Mouse (Mus musculus): Measurements from ENCODE around the gene Cdc27. TPM values are rescaled to one million over a fixed set of nuclear protein-coding genes. Genes with fewer than 3 reads are reported as not detected.
A peak's percentile ranks its signal among the peaks of the same experiment; 100 is the strongest.

Gene Cdc27
- polyA plus RNA-seq (2021), result 43.9 TPM

DNA sequence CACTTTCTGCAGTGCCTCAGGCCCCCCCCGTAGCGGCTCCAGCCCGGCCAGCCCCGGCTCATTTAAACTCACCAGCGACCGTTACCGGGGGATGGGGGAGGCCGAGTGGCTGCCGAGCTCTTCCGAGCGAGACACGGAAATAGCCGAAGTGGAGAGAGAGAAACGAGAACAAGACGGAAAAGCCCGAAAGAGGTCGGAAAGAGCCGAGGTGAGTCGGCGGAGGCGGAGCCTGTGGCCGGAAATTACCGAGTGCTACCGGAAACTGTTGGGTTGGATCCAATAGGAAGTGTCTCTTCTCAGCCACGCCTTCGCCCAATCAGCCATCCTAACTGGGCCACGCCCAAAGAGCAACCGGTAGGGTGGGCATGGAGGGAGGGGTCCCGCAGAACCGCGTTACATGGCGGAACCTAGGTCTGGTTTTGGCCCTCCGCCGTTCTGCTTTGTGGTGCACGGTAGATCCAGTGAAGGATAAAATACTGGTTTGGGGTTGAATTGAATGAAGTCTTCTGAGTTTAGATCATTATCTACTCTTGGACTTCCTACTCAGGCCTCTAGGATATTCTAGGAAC is at the start of gene Cdc27, which contains the start of gene Myl4:
Gene Cdc27, minus strand, starts transcription at position 215 of the 569 bp plus-strand sequence.
Gene Myl4, plus strand, starts transcription at position 258 of the 569 bp plus-strand sequence.
- TF ChIP-seq CTCF (IDR thresholded peaks at IDR 0.05), result no peak
- DNase-seq (ENCODE audit: low read depth, low spot score) (peak; percentile 97), ATAC-seq (peak; percentile 78)
- H3K27me3 ChIP-seq, result no peaks in the 10 kb centered on the region
- ChIA-PET CTCF (interaction anchor here (0.7 to 1.3 kb wide), 2 partner anchors 10 to 40 kb away, joined by 3 to 4 read pairs; no protein-coding TSS in a partner anchor), POLR2A (no interaction called here)
- in situ Hi-C loops (cut with MboI; ENCODE audit: low pct_unique_long_range_greater_than_20kb), result no loop called here

- no peak for TF ChIP-seq CTCF (IDR thresholded peaks at IDR 0.05)
- H3K27me3 ChIP-seq, result no peaks in the 10 kb centered on the region
- CTCF ChIA-PET, result interaction anchor here (1.9 kb wide), 1 partner anchor 9 kb away, joined by 9 read pairs; no protein-coding TSS in a partner anchor
- POLR2A ChIA-PET, result no interaction called here
- ATAC-seq (no peak), DNase-seq (ENCODE audit: low read depth, low spot score) (no peak)
- in situ Hi-C loops (cut with MboI; ENCODE audit: low pct_unique_long_range_greater_than_20kb), result loop anchor here (25.0 kb wide), 1 partner anchor 388 kb away; no protein-coding TSS in a partner anchor
These were observed 49.0 kb upstream of the Cdc27 start for GRCm38 (mm10) chr11:104599265-104599945.

DNA sequence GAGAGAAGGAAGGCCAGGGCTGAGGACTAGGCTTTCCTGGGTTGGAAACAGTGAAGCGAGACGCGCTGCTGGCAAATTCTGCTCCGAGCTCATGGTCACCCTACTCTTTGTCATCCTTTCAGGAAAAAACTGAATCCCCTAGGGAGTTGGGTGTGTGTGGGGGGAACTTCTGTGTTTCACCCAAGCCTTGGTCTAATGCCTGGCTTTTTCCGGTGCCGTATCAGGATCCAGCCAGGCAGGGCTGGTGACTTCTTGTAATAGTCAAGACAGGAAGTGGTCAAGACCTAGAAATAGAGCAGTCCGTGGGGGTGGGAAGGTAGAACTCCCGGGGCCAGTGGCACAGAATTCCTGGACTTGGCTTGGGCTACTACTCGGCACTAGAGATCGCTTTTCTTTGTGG is 45.9 kb upstream of the Cdc27 start:
- no peak for TF ChIP-seq CTCF (IDR thresholded peaks at IDR 0.05)
- ChIA-PET POLR2A (no interaction called here), CTCF (no interaction called here)
- in situ Hi-C loops (cut with MboI; ENCODE audit: low pct_unique_long_range_greater_than_20kb), result loop anchor here (25.0 kb wide), 1 partner anchor 391 kb away; no protein-coding TSS in a partner anchor
- peak; percentile 73 for ATAC-seq
- no peaks in the 10 kb centered on the region for H3K27me3 ChIP-seq
- DNase-seq (ENCODE audit: low read depth, low spot score), result peak; percentile 71

DNA sequence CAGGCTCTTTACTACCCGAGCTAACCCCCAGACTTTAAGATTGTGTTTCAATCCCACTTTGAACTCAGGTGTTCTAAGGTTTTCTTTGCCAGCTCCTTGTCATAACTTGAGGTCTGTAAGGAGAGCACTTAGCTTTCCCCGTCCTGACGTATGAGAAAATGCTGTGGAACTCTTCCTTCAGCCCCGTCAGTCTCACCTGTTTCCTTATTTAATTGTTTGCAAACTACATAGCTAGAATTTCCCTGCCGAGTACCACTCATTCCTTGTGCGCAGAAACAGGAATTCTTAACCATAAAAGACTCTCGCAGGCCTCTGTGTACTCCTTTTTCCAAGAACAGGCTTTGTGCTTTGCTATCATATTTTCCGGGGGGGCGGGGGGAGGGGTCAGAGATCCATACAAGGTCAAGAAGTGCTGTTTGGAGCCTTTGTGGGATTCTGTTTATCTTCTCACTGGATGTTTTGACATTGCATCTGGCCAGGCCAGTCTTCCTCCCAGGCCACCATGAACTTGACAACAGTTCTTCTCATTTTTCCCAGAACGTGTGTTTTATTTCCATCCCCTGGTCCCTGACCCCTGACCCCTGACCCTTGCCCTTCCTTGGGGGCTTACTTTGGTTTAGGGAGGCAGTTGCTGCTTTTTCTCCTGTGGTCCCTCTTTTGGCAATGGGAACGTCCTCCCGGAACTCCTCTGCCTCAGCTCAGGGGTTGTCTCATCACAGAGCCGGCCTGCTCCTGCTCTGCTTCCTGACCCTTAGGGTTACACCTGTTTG is 41.8 kb upstream of the Cdc27 start:
- ATAC-seq, result no peak
- in situ Hi-C loops (cut with MboI; ENCODE audit: low pct_unique_long_range_greater_than_20kb), result loop anchor here (5.0 to 25.0 kb wide), 2 partner anchors 175 to 395 kb away; no protein-coding TSS in a partner anchor
- no peak for TF ChIP-seq CTCF (IDR thresholded peaks at IDR 0.05)
- CTCF ChIA-PET, result interaction anchor here (1.1 to 1.4 kb wide), 5 partner anchors 18 to 533 kb away, joined by 3 to 4 read pairs (median 3); no protein-coding TSS in a partner anchor
- no peaks in the 10 kb centered on the region for H3K27me3 ChIP-seq
- POLR2A ChIA-PET, result interaction anchor here (1.1 kb wide), 1 partner anchor 34 kb away, joined by 3 read pairs; no protein-coding TSS in a partner anchor
- no peak for DNase-seq (ENCODE audit: low read depth, low spot score)

DNA sequence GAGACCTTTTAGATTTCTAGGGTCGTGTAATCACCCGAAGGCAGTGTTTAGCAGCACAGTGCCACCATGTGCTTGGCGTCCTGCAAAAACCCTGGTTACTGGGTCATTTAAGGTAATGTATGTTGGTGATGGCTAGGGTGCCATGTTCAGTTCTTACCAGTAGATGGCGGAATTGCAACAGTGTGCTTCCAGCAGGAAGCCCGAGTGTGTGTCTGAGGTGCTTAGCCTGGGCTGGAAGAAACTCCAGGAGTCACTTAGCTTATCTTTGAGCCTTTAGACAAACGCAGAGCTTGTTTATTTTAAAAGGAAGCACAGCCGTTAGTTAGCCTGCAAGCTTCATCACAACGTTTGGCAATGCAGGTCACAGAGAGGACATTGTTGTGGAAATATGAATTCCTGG is 39.7 kb upstream of the Cdc27 start:
- peak; percentile 96 for TF ChIP-seq CTCF (IDR thresholded peaks at IDR 0.05)
- peak; percentile 41 for DNase-seq (ENCODE audit: low read depth, low spot score)
- ATAC-seq, result peak; percentile 79
- in situ Hi-C loops (cut with MboI; ENCODE audit: low pct_unique_long_range_greater_than_20kb), result loop anchor here (5.0 to 25.0 kb wide), 2 partner anchors 177 to 397 kb away; no protein-coding TSS in a partner anchor
- no peaks in the 10 kb centered on the region for H3K27me3 ChIP-seq
- POLR2A ChIA-PET, result interaction anchor here (0.8 to 1.0 kb wide), 2 partner anchors 17 to 70 kb away, joined by 3 read pairs; partner anchors contain the start of gene Itgb3
- CTCF ChIA-PET, result interaction anchor here (0.6 to 3.1 kb wide), 35 partner anchors 8 to 534 kb away, joined by 3 to 23 read pairs (median 4); partner anchors contain the start of genes Cdc27 and Myl4

DNA sequence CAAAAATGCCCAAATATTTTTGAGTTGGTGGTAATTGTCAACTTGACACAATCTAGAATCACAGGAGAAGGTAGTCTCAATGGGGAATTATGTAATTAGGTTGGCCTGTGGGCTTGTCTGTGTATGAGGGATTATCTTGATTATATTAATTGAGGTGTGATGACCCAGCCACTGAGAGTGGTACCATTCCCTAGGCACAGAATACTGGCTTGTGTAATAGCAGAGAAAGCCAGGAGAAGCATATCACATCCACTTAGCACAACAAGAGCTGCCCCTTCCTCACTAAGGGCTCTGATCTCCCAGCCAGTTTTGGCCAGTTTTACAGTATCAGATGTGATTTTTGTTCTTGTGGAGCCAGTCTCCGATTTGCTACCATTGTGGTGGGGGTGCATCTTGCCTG is 39.1 kb upstream of the Cdc27 start:
- no peak for TF ChIP-seq CTCF (IDR thresholded peaks at IDR 0.05)
- CTCF ChIA-PET, result interaction anchor here (0.7 to 3.1 kb wide), 20 partner anchors 8 to 534 kb away, joined by 3 to 23 read pairs (median 5); no protein-coding TSS in a partner anchor
- in situ Hi-C loops (cut with MboI; ENCODE audit: low pct_unique_long_range_greater_than_20kb), result loop anchor here (25.0 kb wide), 1 partner anchor 398 kb away; no protein-coding TSS in a partner anchor
- no peak for ATAC-seq
- DNase-seq (ENCODE audit: low read depth, low spot score), result no peak
- H3K27me3 ChIP-seq, result no peaks in the 10 kb centered on the region
- POLR2A ChIA-PET, result no interaction called here

DNA sequence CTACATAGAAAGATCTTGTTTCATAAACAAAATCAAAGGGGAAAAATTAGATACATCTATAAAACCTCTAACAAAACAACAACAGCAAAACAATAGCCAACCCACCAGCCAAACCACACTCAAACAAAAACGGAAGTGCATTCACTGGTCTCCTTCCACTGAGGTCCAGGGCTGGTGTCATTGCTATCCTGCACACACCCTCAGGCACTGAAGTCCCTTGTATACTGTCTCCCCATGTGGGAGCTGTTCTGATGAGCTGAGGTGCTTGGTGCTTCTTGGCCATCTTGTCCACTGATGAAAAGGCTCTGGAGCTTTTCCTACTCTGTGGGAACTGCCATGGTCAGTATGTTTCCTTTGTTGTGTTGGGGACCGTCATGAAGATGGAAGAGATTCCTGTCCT is 38.1 kb upstream of the Cdc27 start:
- no peaks in the 10 kb centered on the region for H3K27me3 ChIP-seq
- ATAC-seq (no peak), DNase-seq (ENCODE audit: low read depth, low spot score) (no peak)
- in situ Hi-C loops (cut with MboI; ENCODE audit: low pct_unique_long_range_greater_than_20kb), result loop anchor here (25.0 kb wide), 1 partner anchor 399 kb away; no protein-coding TSS in a partner anchor
- ChIA-PET POLR2A (no interaction called here), CTCF (interaction anchor here (2.3 to 3.1 kb wide), 3 partner anchors 22 to 43 kb away, joined by 8 to 18 read pairs (median 14); no protein-coding TSS in a partner anchor)
- TF ChIP-seq CTCF (IDR thresholded peaks at IDR 0.05), result no peak

- ChIA-PET CTCF (interaction anchor here (0.9 to 3.1 kb wide), 2 partner anchors 44 to 178 kb away, joined by 3 to 14 read pairs; no protein-coding TSS in a partner anchor), POLR2A (no interaction called here)
- no peaks in the 10 kb centered on the region for H3K27me3 ChIP-seq
- DNase-seq (ENCODE audit: low read depth, low spot score) (no peak), ATAC-seq (no peak)
- no peak for TF ChIP-seq CTCF (IDR thresholded peaks at IDR 0.05)
- in situ Hi-C loops (cut with MboI; ENCODE audit: low pct_unique_long_range_greater_than_20kb), result loop anchor here (25.0 kb wide), 1 partner anchor 399 kb away; no protein-coding TSS in a partner anchor
These were observed 37.5 kb upstream of the Cdc27 start for GRCm38 (mm10) chr11:104587904-104588303.

GRCm38 (mm10) chr11:104585495-104585894 is 35.1 kb upstream of the Cdc27 start:
- ATAC-seq (no peak), DNase-seq (ENCODE audit: low read depth, low spot score) (no peak)
- CTCF ChIA-PET, result interaction anchor here (1.3 kb wide), 1 partner anchor 75 kb away, joined by 3 read pairs; no protein-coding TSS in a partner anchor
- POLR2A ChIA-PET, result no interaction called here
- in situ Hi-C loops (cut with MboI; ENCODE audit: low pct_unique_long_range_greater_than_20kb), result loop anchor here (25.0 kb wide), 1 partner anchor 402 kb away; no protein-coding TSS in a partner anchor
- TF ChIP-seq CTCF (IDR thresholded peaks at IDR 0.05), result no peak
- H3K27me3 ChIP-seq, result no peaks in the 10 kb centered on the region
